Mouse (Mus musculus) intestine, postnatal 0 days (tissue): ENCODE measurements around the gene Gm4858. TPM values are rescaled to one million over a fixed set of nuclear protein-coding genes. Genes with fewer than 3 reads are reported as not detected.
A peak's percentile ranks its signal among the peaks of the same experiment; 100 is the strongest.
"Not testable (repeated sequence)": the region's sequence is repeated elsewhere in the genome, so short reads cannot be mapped to it uniquely, and the experiment has no call there.

Experiments used
- ATAC-seq: fragments of 200-750 bp; cut with Nextera tagmentation; 2 replicates; pipeline ENCODE4 v1.8.0; 2017; ENCODE audit warnings: mild to moderate bottlenecking, moderate TSS enrichment, moderate library complexity
- H3K27ac ChIP-seq: fragments of 300-500 bp; sonication (generic); 2 replicates; pipeline ENCODE4 v1.5.1; 2014; ENCODE audit warnings: mild to moderate bottlenecking, low read depth, low read length, moderate library complexity
- H3K27me3 ChIP-seq: fragments of 300-500 bp; sonication (generic); replicated peaks from 2 replicates; pipeline ENCODE4 v1.6.1; 2014; ENCODE audit warnings: low read length, mixed read lengths; ENCODE audit not compliant: control insufficient read depth, insufficient read depth
- H3K36me3 ChIP-seq: fragments of 300-500 bp; sonication (generic); 2 replicates; pipeline ENCODE4 v1.6.1; 2014; ENCODE audit warnings: mild to moderate bottlenecking, moderate library complexity; ENCODE audit not compliant: control insufficient read depth, insufficient read depth
- H3K4me1 ChIP-seq: fragments of 300-500 bp; sonication (generic); replicated peaks from 2 replicates; pipeline ENCODE4 v1.6.1; 2014; ENCODE audit warnings: antibody characterized with exemption, low read length, mixed read lengths; ENCODE audit not compliant: control insufficient read depth, insufficient read depth
- H3K4me2 ChIP-seq: fragments of 300-500 bp; sonication (generic); replicated peaks from 2 replicates; pipeline ENCODE4 v1.6.1; 2014; ENCODE audit warnings: low read depth, mild to moderate bottlenecking, moderate library complexity
- H3K4me3 ChIP-seq: fragments of 300-500 bp; sonication (generic); 2 replicates; pipeline ENCODE4 v1.5.1; 2014; ENCODE audit warnings: low read depth, low read length
- H3K9ac ChIP-seq: fragments of 300-500 bp; sonication (generic); 2 replicates; pipeline ENCODE4 v1.6.1; 2014; ENCODE audit warnings: mild to moderate bottlenecking, low read depth, low read length
- H3K9me3 ChIP-seq: fragments of 300-500 bp; sonication (generic); 2 replicates; pipeline ENCODE4 v1.6.1; 2016; ENCODE audit warnings: mixed run types; ENCODE audit not compliant: control insufficient read depth
- CTCF ChIP-seq: sonication (generic); IDR thresholded peaks from 2 replicates; pipeline ENCODE4 v1.5.1; 2016; ENCODE audit warnings: low read depth, mild to moderate bottlenecking, control low read depth, antibody characterized with exemption, moderate library complexity
- WGBS: fragments of 180-500 bp; shearing (Covaris S2); extraction: QIAGEN DNeasy Blood & Tissue Kit; methylation state at CpG from one replicate; pipeline ENCODE4 v1.1.7; 2014; 5-methylcytosine and 5-hydroxymethylcytosine counted together
- polyA plus RNA-seq: library from polyadenylated mRNA; unstranded; fragments of >200 nt; fragmentation: Nextera tagmentation; extraction: Ambion mirVana; gene quantifications from 2 replicates; pipeline ENCODE4 v1.2.1, GENCODE M21; 2015

The Gm4858 gene
- polyA plus RNA-seq, 1 experiment from 2014 or later = not detected

DNA sequence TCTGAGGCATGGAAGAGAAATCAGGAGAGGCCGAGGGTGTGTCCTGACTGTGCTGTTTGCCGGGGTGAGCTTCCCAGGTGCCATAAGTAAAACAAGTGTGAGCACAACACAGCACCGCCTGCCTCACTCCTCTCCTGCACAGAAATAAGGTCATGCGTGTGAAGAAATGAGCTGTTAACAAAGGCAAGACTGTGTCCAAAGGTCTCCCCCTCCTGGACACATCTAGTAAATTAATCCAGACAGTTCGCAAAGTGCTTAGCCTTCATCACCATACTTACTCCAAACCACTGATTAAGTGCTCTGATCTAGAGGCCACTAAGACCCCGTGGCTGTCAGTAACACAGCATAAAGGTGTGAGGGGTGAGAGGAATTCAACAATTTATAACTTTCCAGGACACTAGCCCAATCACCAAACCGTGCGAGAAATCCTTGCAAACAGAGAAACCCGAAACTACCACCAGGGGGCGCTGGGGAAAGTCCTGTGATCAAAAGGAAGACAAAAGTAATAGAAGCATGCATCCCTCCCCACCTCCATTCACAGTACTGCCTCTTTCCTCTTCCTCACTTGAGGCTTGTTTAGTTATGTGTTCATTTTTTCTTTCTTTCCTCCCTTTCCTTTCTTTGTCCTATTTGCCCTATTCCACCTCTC is 15.7 kb upstream of the Gm4858 start:
- WGBS = 60% methylated on average over 10 of the region's 10 CpGs
- no peaks in the 10 kb centered on the region for H3K4me1 ChIP-seq
- TF ChIP-seq CTCF = peak; percentile 52

GRCm38 (mm10) chr3:93086631-93087030 is 18.0 kb downstream of the Gm4858 start:
- Histone ChIP-seq H3K9me3 (no peaks in the 10 kb centered on the region), H3K4me1 (no peaks in the 10 kb centered on the region), H3K27ac (no peak overlapping the region), H3K4me3 (no peak overlapping the region), H3K4me2 (no peak overlapping the region), H3K36me3 (no peaks in the 10 kb centered on the region), H3K9ac (no peak overlapping the region), H3K27me3 (no peaks in the 10 kb centered on the region)
- ATAC-seq = no peak
- no peak for TF ChIP-seq CTCF
- WGBS = 27% methylated on average over 2 of the region's 2 CpGs

More for the DNA sequence above, 15.7 kb upstream of the Gm4858 start:
- no peaks in the 10 kb centered on the region for H3K9me3 ChIP-seq
- no peak overlapping the region for H3K27ac ChIP-seq
- ATAC-seq = no peak
- no peak overlapping the region for H3K4me2 ChIP-seq
- H3K36me3 ChIP-seq = no peaks in the 10 kb centered on the region
- H3K9ac ChIP-seq = no peak overlapping the region
- H3K27me3 ChIP-seq = no peaks in the 10 kb centered on the region
- no peak overlapping the region for H3K4me3 ChIP-seq

DNA sequence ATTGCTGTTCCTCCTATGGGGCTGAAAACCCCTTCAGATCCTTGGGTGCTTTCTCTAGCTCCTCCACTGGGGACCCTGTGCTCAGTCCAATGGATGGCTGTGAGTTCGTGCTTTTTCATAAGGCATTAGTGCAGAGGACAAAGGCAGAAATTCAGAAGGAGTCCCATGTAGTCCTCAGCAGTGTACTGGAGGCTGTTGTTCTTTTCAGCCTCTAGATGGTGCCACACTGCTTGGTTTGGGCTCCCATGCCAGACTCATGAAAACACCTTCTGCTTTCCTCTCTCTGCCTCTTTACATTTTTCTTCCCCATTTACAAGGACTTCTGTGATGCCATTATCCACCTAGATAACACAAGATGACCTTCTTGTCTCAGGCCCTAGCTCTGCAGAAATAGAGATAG is 25.0 kb downstream of the Gm4858 start:
- H3K9ac ChIP-seq, ATAC-seq, H3K9me3 ChIP-seq, H3K4me2 ChIP-seq, H3K36me3 ChIP-seq, H3K27me3 ChIP-seq, H3K4me3 ChIP-seq, H3K27ac ChIP-seq, H3K4me1 ChIP-seq: not testable (repeated sequence)
- TF ChIP-seq CTCF = peak; percentile 54
- 30% methylated on average over 1 of the region's 1 CpGs for WGBS

DNA sequence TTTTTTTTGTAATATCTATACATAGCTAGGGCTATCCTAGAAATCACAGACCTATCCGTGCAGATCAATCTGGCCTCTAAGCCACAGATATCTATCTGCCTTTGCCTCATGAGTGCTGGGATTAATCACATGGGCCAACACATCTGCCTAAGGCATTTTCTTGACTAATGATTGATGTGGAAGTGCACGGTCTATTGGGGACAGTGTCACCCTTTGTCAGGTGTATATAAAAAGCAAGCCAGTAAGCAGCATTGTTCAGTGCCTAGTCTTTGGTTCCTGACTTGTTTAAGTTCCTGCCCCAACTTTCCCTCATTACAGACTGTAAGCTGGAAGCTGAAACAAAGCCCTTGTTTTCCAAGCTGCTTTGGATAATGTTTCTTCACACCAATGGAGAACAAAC is 27.8 kb downstream of the Gm4858 start:
- H3K27ac ChIP-seq = no peak overlapping the region
- no peak overlapping the region for H3K4me3 ChIP-seq
- H3K9me3 ChIP-seq = no peaks in the 10 kb centered on the region
- H3K4me1 ChIP-seq = no peaks in the 10 kb centered on the region
- no peak overlapping the region for H3K4me2 ChIP-seq
- no peaks in the 10 kb centered on the region for H3K36me3 ChIP-seq
- WGBS = 75% methylated on average over 2 of the region's 2 CpGs
- ATAC-seq = no peak
- no peak overlapping the region for H3K9ac ChIP-seq
- H3K27me3 ChIP-seq = no peaks in the 10 kb centered on the region
- no peak for TF ChIP-seq CTCF

DNA sequence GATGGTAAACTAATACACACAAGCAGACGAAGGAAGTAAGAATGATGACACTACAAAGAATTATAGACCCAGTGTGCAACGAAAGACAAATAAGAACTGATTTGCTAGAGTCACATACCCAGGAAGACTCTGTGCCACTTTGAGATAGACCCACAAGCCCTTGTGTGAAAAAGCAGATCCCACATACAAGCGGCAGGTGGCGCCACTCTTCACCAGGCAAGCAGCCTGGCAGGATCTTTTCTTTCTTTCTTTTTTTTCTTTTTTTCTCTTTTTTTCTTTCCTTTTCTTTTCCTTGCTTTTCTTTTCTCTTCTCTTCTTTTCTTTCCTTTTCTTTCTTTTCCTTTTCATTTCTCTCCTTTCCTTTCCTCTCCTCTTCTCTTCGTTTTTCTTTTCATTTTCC is 43.0 kb downstream of the Gm4858 start:
- WGBS = 40% methylated on average over 5 of the region's 5 CpGs
- no peak overlapping the region for H3K4me2 ChIP-seq
- no peak overlapping the region for H3K4me3 ChIP-seq
- H3K27me3 ChIP-seq = no peaks in the 10 kb centered on the region
- no peak overlapping the region for H3K27ac ChIP-seq
- no peaks in the 10 kb centered on the region for H3K4me1 ChIP-seq
- ATAC-seq = no peak
- H3K9ac ChIP-seq = no peak overlapping the region
- no peaks in the 10 kb centered on the region for H3K9me3 ChIP-seq
- TF ChIP-seq CTCF = peak; percentile 46
- no peaks in the 10 kb centered on the region for H3K36me3 ChIP-seq

DNA sequence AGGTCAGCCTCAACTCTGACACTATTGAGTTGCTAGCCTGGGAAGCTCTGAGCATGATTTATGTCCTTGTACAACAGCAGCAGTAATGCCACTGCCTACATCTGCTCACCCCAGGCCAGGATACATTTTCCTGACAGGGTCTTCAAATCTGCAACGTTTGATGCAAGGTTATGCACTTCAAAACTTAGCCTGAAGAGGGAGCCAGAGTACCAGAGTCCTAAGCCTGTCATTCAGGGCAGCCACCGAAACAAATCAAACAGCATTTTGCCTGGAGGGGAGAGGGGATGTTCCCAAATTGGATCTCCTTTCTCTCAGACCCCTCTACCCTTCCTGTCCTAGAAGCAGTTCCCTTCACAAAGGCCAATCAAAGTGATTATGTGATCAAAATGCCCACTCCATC is 45.9 kb downstream of the Gm4858 start:
- Histone ChIP-seq H3K27me3 (no peaks in the 10 kb centered on the region), H3K27ac (no peak overlapping the region), H3K4me2 (no peak overlapping the region), H3K36me3 (no peaks in the 10 kb centered on the region), H3K9ac (no peak overlapping the region), H3K9me3 (no peaks in the 10 kb centered on the region), H3K4me3 (no peak overlapping the region), H3K4me1 (no peaks in the 10 kb centered on the region)
- no peak for ATAC-seq
- TF ChIP-seq CTCF = peak; percentile 72
- 7% methylated on average over 2 of the region's 2 CpGs for WGBS

DNA sequence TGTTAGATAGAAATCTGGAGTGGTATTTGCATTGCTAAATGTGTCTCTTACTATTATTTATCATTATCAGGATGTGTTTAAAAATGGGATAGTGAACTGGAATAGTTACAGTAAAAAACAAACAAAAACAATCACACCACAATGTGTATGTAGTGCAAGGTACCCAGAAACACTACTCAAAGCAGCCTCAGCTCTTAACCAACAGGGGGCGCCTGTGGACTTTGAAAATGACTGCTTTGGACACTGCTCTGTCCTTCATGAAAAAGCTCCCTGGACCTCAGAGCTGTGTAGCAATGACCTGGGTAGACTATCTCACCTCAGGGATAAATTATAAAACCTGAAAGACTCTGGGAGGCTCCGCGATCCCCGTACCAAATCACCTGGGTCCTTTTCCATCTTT is 50.5 kb downstream of the Gm4858 start:
- Histone ChIP-seq H3K4me2 (no peak overlapping the region), H3K9ac (no peak overlapping the region), H3K27ac (no peak overlapping the region), H3K4me3 (no peak overlapping the region), H3K27me3 (no peaks in the 10 kb centered on the region), H3K4me1 (no peaks in the 10 kb centered on the region), H3K9me3 (no peaks in the 10 kb centered on the region), H3K36me3 (no peaks in the 10 kb centered on the region)
- no peak for ATAC-seq
- 46% methylated on average over 4 of the region's 4 CpGs for WGBS
- peak; percentile 34 for TF ChIP-seq CTCF

Other genes starting within 250 kb of the Gm4858 start
- not detected in 2 replicates for gene Kprp, start 241.6 kb upstream of the Gm4858 start, polyA plus RNA-seq
- gene Lce1l, start 217.5 kb upstream of the Gm4858 start, polyA plus RNA-seq = not detected in 2 replicates
- gene 2310050C09Rik, start 198.6 kb upstream of the Gm4858 start, polyA plus RNA-seq = not detected in 2 replicates
- not detected in 2 replicates for gene Lce3a, start 142.6 kb upstream of the Gm4858 start, polyA plus RNA-seq
- not detected in 2 replicates for gene Lce3b, start 135.8 kb upstream of the Gm4858 start, polyA plus RNA-seq
- not detected in 2 replicates for gene Lce3c, start 124.3 kb upstream of the Gm4858 start, polyA plus RNA-seq
- gene Lce3d, start 111.4 kb upstream of the Gm4858 start, polyA plus RNA-seq = not detected in 2 replicates
- not detected in 2 replicates for gene Lce3e, start 101.8 kb upstream of the Gm4858 start, polyA plus RNA-seq
- gene Lce3f, start 76.6 kb upstream of the Gm4858 start, polyA plus RNA-seq = not detected in 2 replicates
- gene Crct1, start 53.1 kb upstream of the Gm4858 start, polyA plus RNA-seq = not detected in 2 replicates
- not detected in 2 replicates for gene Lce1m, start 49.8 kb upstream of the Gm4858 start, polyA plus RNA-seq
- not detected in 2 replicates for gene Crnn, start 76.0 kb downstream of the Gm4858 start, polyA plus RNA-seq
- not detected in 2 replicates for gene Flg2, start 128.5 kb downstream of the Gm4858 start, polyA plus RNA-seq
- gene Flg, start 204.7 kb downstream of the Gm4858 start, polyA plus RNA-seq = not detected in 2 replicates